Mouse (Mus musculus) liver, embryonic 14 days (tissue): ENCODE data around the gene Gm3685. TPM values are rescaled to one million over a fixed set of nuclear protein-coding genes. Genes with fewer than 3 reads are reported as not detected.

Experiments
- polyA plus RNA-seq: library from polyadenylated mRNA; depleted of rRNA; stranded (reverse); fragments of >200 nt; gene quantifications from 2 replicates; pipeline ENCODE4 v1.2.3, GENCODE M21; 2012; rRNA removed

Gm3685 gene
- polyA plus RNA-seq, result not detected in 2 replicates

GRCm38 (mm10) chr14:7044870-7045269 is at the start of gene Gm3685:
Gene Gm3685, minus strand, starts transcription at chr14:7044970.

GRCm38 (mm10) chr14:7026781-7027749 is 17.7 kb downstream of the Gm3685 start, which contains the start of gene Gm10406:
Gene Gm10406, minus strand, starts transcription at chr14:7027449.

Other genes starting within 250 kb of the Gm3685 start
- not detected in 2 replicates for gene Gm3642, start 204.7 kb downstream of the Gm3685 start, polyA plus RNA-seq
- gene Gm3667, start 155.0 kb downstream of the Gm3685 start, polyA plus RNA-seq, result 0.03 and 0.07 TPM in 2 replicates
- not detected in 2 replicates for gene Gm6356, start 71.2 kb downstream of the Gm3685 start, polyA plus RNA-seq
- 0.03 TPM in 2 replicates for gene Gm10406, start 17.5 kb downstream of the Gm3685 start, polyA plus RNA-seq
- 0.02 and 0.09 TPM in 2 replicates for gene Gm3696, start 55.7 kb upstream of the Gm3685 start, polyA plus RNA-seq
- gene Gm6676, start 80.4 kb upstream of the Gm3685 start, polyA plus RNA-seq, result not detected in 2 replicates
- gene Gm3512, start 129.6 kb upstream of the Gm3685 start, polyA plus RNA-seq, result 0.10 and 0.15 TPM in 2 replicates
- not detected in 2 replicates for gene Gm16434, start 149.6 kb upstream of the Gm3685 start, polyA plus RNA-seq
- gene Gm3727, start 219.7 kb upstream of the Gm3685 start, polyA plus RNA-seq, result not detected in 2 replicates